Mouse (Mus musculus) MEL-GATA-1-ER (cell line): ENCODE results near the gene Birc5.
"Not testable (repeated sequence)": the region's sequence is repeated elsewhere in the genome, so short reads cannot be mapped to it uniquely, and the experiment has no call there.

ENCODE experiments used
- DNase-seq: peaks from one replicate; pipeline ENCODE4 v3.0.0-alpha.2; 2012; ENCODE audit warnings: low read depth; ENCODE audit errors: extremely low read depth

Gene Birc5

GRCm38 (mm10) chr11:117848985-117849671 is at the start of gene Birc5:
Gene Birc5, plus strand, starts transcription at chr11:117849251.
- DNase-seq: peak; percentile 83

GRCm38 (mm10) chr11:117800038-117800437 is 49.0 kb upstream of the Birc5 start:
- DNase-seq: no peak

- no peak for DNase-seq
Measured at GRCm38 (mm10) chr11:117801650-117802049, 47.4 kb upstream of the Birc5 start.

- DNase-seq: no peak
Measured at GRCm38 (mm10) chr11:117803166-117803688, 45.8 kb upstream of the Birc5 start.

- no peak for DNase-seq
Measured at GRCm38 (mm10) chr11:117806781-117807180, 42.3 kb upstream of the Birc5 start.

GRCm38 (mm10) chr11:117809407-117810311 is 39.4 kb upstream of the Birc5 start, which contains the start of the genes Gm20708 and Syngr2:
Gene Gm20708, plus strand, starts transcription at chr11:117809668.
Gene Syngr2, plus strand, starts transcription at chr11:117809668.
- DNase-seq: peak; percentile 38

- peak; percentile 72 for DNase-seq
Measured at GRCm38 (mm10) chr11:117810401-117811046, 38.5 kb upstream of the Birc5 start.

GRCm38 (mm10) chr11:117813867-117814266 is 35.2 kb upstream of the Birc5 start:
- no peak for DNase-seq

GRCm38 (mm10) chr11:117814704-117815366 is 34.2 kb upstream of the Birc5 start:
- no peak for DNase-seq

- not testable (repeated sequence) for DNase-seq
Measured at GRCm38 (mm10) chr11:117815850-117816249, 33.2 kb upstream of the Birc5 start.

- no peak for DNase-seq
Measured at GRCm38 (mm10) chr11:117816389-117816996, 32.6 kb upstream of the Birc5 start.

- DNase-seq: no peak
Measured at GRCm38 (mm10) chr11:117819095-117819494, 30.0 kb upstream of the Birc5 start.

- DNase-seq: no peak
Measured at GRCm38 (mm10) chr11:117820173-117820572, 28.9 kb upstream of the Birc5 start.

GRCm38 (mm10) chr11:117821868-117822267 is 27.2 kb upstream of the Birc5 start:
- no peak for DNase-seq

GRCm38 (mm10) chr11:117822728-117823241 is 26.3 kb upstream of the Birc5 start:
- DNase-seq: no peak

GRCm38 (mm10) chr11:117823411-117823810 is 25.6 kb upstream of the Birc5 start:
- DNase-seq: no peak

- DNase-seq: peak; percentile 58
Measured at GRCm38 (mm10) chr11:117824060-117824969, 24.7 kb upstream of the Birc5 start.

GRCm38 (mm10) chr11:117825333-117826101 is 23.5 kb upstream of the Birc5 start, which contains the start of the genes Afmid and Tk1:
Gene Afmid, plus strand, starts transcription at chr11:117825924.
Gene Tk1, minus strand, starts transcription at chr11:117826092.
- peak; percentile 80 for DNase-seq
